Mouse (Mus musculus): Measurements from ENCODE around the gene Fev. TPM values are rescaled to one million over a fixed set of nuclear protein-coding genes. Genes with fewer than 3 reads are reported as not detected.

Gene Fev
- 7.0 and 7.6 TPM in 2 replicates for polyA plus RNA-seq (2016; fragmentation: Nextera tagmentation; extraction: Ambion mirVana)

DNA sequence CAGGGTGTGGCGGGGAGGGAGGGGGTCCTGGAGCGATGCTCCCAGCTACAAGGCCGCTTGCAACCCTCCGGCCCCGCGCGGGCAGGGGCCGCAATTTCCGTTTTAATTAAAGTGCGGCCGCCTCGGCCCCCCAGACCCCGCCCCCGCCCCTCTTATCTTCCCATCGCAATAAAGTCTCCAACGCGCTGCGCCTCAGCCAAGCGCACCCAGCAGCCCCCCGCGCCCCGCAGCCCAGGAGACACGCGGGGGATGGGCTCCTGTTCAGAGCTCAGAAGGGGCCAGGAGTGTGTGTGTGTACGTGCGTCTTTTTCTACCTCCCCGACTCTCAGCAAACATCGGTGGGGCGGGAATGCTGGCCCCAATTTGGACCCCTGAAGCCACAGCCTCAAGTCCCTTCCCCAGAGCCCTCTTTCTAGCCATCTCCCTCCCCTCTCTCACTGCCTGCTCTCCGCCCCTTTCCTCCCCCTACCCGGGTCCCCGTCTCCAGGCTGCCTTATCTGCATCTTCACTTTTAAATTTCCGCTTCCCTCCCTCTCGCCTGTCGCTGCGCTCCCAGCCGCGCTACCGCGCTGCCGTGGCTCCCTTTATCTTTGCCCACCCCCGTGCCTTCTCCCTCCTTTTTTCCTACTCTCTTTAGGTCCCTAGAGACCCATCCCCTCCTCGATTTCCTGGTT lies at the start of gene Fev:
Gene Fev, minus strand, starts transcription at position 51 of the 674 bp plus-strand sequence.
- Histone ChIP-seq H3K4me2 (replicated peaks) (peak within 1 kb of the TSS; percentile 48), H3K27me3 (peaks cover 98% of the 10 kb centered on the region), H3K4me1 (peaks cover 32% of the 10 kb centered on the region), H3K36me3 (no peaks in the 10 kb centered on the region), H3K9ac (peak within 1 kb of the TSS; percentile 27; the same call in 1 of the 2 replicates), H3K9me3 (replicated peaks) (no peaks in the 10 kb centered on the region), H3K4me3 (peak within 1 kb of the TSS; percentile 24), H3K27ac (no peak within 1 kb of the TSS)
- 1% methylated on average over 42 of the region's 43 CpGs for WGBS
- ATAC-seq (ENCODE audit: low FRiP score), result no peak

DNA sequence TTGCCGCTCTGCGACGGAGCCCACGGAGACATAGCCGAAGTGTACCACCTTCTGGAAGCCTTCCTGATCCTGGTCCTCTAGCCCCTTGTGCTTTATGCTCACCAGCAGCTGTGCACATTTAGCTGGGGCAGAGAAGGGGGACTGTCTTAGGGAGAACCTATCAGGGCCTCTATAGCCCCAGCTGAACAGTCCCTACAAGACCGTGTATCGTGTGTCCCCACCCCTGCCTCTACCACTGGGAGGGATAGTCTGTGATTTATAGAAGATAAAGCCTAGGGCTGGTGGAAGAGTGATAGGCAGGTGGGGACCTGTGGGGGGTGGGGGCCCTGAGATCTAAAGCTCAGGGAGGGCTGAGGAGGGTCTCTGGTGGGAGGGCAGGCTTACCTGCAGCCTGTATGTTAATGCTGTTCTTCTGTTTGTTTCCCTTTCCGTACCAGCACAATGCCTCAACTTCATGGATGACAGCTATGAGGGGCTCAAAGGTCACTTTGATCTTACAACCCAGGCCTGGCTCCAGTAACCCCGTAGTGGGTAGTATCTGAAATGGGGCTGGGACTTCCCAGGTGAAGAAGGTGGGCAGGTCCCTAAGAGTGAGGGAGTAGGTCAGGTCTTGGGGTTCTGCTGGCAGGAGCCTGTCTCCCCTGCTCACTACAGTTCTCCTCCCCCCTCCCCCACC lies 42.5 kb upstream of the Fev start:
- peaks cover 23% of the 10 kb centered on the region for H3K27me3 ChIP-seq
- no peak overlapping the region for H3K27ac ChIP-seq
- no peak overlapping the region for H3K9ac ChIP-seq
- WGBS, result 89% methylated on average over 9 of the region's 9 CpGs
- H3K4me1 ChIP-seq, result no peaks in the 10 kb centered on the region
- no peak overlapping the region for H3K4me2 ChIP-seq (replicated peaks)
- no peaks in the 10 kb centered on the region for H3K36me3 ChIP-seq
- H3K4me3 ChIP-seq, result no peak overlapping the region
- no peak for ATAC-seq (ENCODE audit: low FRiP score)
- no peaks in the 10 kb centered on the region for H3K9me3 ChIP-seq (replicated peaks)

DNA sequence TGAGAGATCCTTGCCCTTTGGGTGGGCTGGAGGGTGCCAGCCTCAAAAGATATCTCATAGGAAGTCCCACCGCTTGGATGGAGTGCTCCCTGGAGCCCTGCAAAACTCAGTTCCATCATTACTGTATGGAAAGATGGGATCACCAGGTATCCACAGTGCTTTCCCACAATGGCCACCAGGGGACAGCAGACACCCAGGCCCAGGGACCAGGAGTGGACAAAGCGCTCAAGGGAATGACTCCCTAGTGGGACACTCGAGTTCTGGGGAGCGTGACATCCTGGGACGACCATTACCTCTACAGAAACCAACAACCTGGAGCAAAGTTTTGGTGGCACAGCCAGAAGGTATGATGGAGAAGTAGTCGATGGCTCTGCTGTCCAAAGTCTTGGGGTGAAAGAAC lies 41.5 kb upstream of the Fev start:
- no peaks in the 10 kb centered on the region for H3K4me1 ChIP-seq
- no peak overlapping the region for H3K27ac ChIP-seq
- peaks cover 19% of the 10 kb centered on the region; the same call in 1 of the 2 replicates for H3K27me3 ChIP-seq
- H3K36me3 ChIP-seq, result no peaks in the 10 kb centered on the region
- H3K9me3 ChIP-seq (replicated peaks), result no peaks in the 10 kb centered on the region
- no peak overlapping the region for H3K4me3 ChIP-seq
- no peak for ATAC-seq (ENCODE audit: low FRiP score)
- H3K9ac ChIP-seq, result no peak overlapping the region
- WGBS, result 45% methylated on average over 6 of the region's 6 CpGs
- H3K4me2 ChIP-seq (replicated peaks), result no peak overlapping the region

GRCm38 (mm10) chr1:74924464-74924863 lies 39.2 kb upstream of the Fev start:
- ATAC-seq (ENCODE audit: low FRiP score), result no peak
- 71% methylated on average over 4 of the region's 4 CpGs for WGBS
- H3K27me3 ChIP-seq, result peaks cover 15% of the 10 kb centered on the region; the same call in 1 of the 2 replicates
- H3K4me2 ChIP-seq (replicated peaks), result no peak overlapping the region
- H3K4me3 ChIP-seq, result no peak overlapping the region
- no peaks in the 10 kb centered on the region for H3K36me3 ChIP-seq
- H3K9me3 ChIP-seq (replicated peaks), result no peaks in the 10 kb centered on the region
- H3K9ac ChIP-seq, result no peak overlapping the region
- H3K4me1 ChIP-seq, result no peaks in the 10 kb centered on the region
- H3K27ac ChIP-seq, result no peak overlapping the region

- Histone ChIP-seq H3K9me3 (replicated peaks) (no peaks in the 10 kb centered on the region), H3K4me2 (replicated peaks) (peak overlapping the region; percentile 30)
- 20% methylated on average over 13 of the region's 13 CpGs for WGBS
Measured at GRCm38 (mm10) chr1:74915706-74916105, 30.5 kb upstream of the Fev start.

GRCm38 (mm10) chr1:74902191-74902590 lies 17.0 kb upstream of the Fev start:
- Histone ChIP-seq H3K4me1 (peaks cover 24% of the 10 kb centered on the region), H3K4me3 (no peak overlapping the region), H3K27me3 (peaks cover 83% of the 10 kb centered on the region), H3K4me2 (replicated peaks) (no peak overlapping the region), H3K36me3 (no peaks in the 10 kb centered on the region), H3K9ac (no peak overlapping the region), H3K27ac (no peak overlapping the region), H3K9me3 (replicated peaks) (no peaks in the 10 kb centered on the region)
- no peak for ATAC-seq (ENCODE audit: low FRiP score)
- 30% methylated on average over 6 of the region's 6 CpGs for WGBS

More at GRCm38 (mm10) chr1:74915706-74916105, 30.5 kb upstream of the Fev start:
- Histone ChIP-seq H3K9ac (no peak overlapping the region), H3K27ac (no peak overlapping the region), H3K4me1 (no peaks in the 10 kb centered on the region), H3K4me3 (no peak overlapping the region), H3K27me3 (peaks cover 37% of the 10 kb centered on the region), H3K36me3 (no peaks in the 10 kb centered on the region)
- ATAC-seq (ENCODE audit: low FRiP score), result no peak

DNA sequence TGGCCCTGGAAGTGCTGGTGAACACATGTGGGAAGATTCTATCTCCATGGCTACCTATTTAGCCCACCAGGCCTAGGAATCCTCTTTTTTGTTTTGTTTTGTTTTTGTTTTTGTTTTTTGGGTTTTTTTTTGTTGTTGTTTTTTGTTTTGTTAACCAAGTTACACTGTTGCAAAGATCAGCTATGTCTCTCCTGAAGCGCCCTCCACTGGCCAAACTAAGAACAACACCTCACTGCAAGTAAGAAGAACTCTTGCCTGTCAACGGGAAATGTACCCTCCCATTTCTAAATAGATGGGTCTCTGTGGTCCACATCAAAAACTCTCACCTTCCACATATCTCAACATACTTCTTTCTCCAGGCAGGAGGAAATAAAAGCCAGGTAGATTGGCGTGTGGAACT lies 16.5 kb upstream of the Fev start:
- no peak for ATAC-seq (ENCODE audit: low FRiP score)
- peaks cover 88% of the 10 kb centered on the region for H3K27me3 ChIP-seq

GRCm38 (mm10) chr1:74900341-74901285 lies 15.4 kb upstream of the Fev start:
- Histone ChIP-seq H3K36me3 (no peaks in the 10 kb centered on the region), H3K27ac (no peak overlapping the region), H3K4me3 (peak overlapping the region; percentile 35), H3K4me1 (peaks cover 33% of the 10 kb centered on the region), H3K4me2 (replicated peaks) (peak overlapping the region; percentile 63), H3K27me3 (peaks cover 96% of the 10 kb centered on the region), H3K9ac (peak overlapping the region; percentile 43), H3K9me3 (replicated peaks) (no peaks in the 10 kb centered on the region)
- ATAC-seq (ENCODE audit: low FRiP score), result no peak
- 0% methylated on average over 59 of the region's 66 CpGs for WGBS

More for the DNA sequence above, 16.5 kb upstream of the Fev start:
- H3K36me3 ChIP-seq, result no peaks in the 10 kb centered on the region
- no peak overlapping the region for H3K9ac ChIP-seq
- H3K4me2 ChIP-seq (replicated peaks), result no peak overlapping the region
- H3K4me3 ChIP-seq, result no peak overlapping the region
- H3K9me3 ChIP-seq (replicated peaks), result no peaks in the 10 kb centered on the region
- peaks cover 24% of the 10 kb centered on the region for H3K4me1 ChIP-seq
- 0% methylated on average over 3 of the region's 3 CpGs for WGBS
- no peak overlapping the region for H3K27ac ChIP-seq

DNA sequence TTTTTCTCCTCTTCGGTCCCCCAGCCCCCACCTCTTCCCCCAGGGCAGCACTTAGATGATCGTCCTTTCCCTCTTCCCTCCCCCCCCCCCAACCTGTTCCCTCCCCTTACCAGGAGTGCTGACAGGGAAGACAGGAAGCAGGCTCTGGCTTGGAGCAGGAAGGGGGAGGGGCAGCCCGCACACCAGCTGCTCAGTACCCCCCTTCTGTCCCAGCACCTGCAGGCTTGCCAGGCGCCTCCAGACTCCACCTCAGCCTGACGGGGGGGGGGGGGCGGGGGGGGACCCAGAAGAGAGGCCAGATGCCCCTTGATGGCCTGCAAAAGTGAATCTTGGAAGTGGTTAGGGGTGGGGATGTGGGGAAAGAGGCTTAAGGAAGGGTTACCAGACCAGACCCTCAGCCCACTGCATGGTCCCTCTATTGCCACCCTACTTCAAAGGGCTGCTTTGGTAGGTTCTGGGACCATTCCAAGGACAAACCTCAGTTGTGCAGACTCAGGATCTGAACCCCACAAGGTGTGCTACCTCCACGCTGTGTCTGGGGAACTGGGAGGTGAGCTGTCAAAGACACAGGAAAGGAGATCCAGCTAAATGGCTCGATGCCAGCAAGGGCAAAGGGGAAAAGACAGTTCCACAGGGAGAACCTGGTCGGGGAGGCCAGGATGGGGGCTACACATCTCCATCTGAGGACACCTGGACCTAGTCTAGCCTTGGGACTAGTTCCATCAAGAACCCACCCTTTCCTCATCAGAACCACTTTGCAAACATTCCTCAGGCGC lies 13.6 kb upstream of the Fev start:
- Histone ChIP-seq H3K27ac (no peak overlapping the region), H3K36me3 (no peaks in the 10 kb centered on the region), H3K4me1 (peaks cover 38% of the 10 kb centered on the region), H3K4me3 (no peak overlapping the region), H3K27me3 (peaks cover 99% of the 10 kb centered on the region), H3K9me3 (replicated peaks) (no peaks in the 10 kb centered on the region), H3K9ac (no peak overlapping the region), H3K4me2 (replicated peaks) (no peak overlapping the region)
- 8% methylated on average over 8 of the region's 10 CpGs for WGBS
- ATAC-seq (ENCODE audit: low FRiP score), result no peak

- Histone ChIP-seq H3K4me3 (no peak overlapping the region), H3K4me2 (replicated peaks) (no peak overlapping the region), H3K9ac (no peak overlapping the region), H3K36me3 (no peaks in the 10 kb centered on the region), H3K27ac (no peak overlapping the region), H3K9me3 (replicated peaks) (no peaks in the 10 kb centered on the region), H3K4me1 (peaks cover 43% of the 10 kb centered on the region), H3K27me3 (peaks cover 99% of the 10 kb centered on the region)
- ATAC-seq (ENCODE audit: low FRiP score), result no peak
- under 1% methylated on average over 7 of the region's 7 CpGs for WGBS
Measured at GRCm38 (mm10) chr1:74897976-74898375, 12.8 kb upstream of the Fev start.

DNA sequence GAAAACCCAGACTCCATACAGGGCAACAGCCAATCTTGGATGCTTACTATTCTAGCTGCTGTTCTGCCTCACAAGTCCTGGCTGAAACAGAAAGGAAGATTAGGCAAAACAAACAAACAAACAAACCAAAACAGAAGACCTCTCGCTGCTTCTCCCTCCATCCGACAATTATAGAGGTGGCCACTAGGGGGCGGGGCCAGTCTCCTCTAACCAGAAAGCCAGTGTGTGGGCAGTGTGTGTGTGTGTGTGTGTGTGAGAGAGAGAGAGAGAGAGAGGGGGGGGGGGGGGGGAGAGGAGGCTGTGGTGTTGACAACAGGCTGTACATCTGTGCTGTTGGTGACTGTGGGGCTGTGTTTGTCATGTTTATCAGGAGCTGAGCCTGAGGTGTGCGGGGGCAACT lies 9.7 kb upstream of the Fev start:
- Histone ChIP-seq H3K36me3 (no peaks in the 10 kb centered on the region), H3K9me3 (replicated peaks) (no peaks in the 10 kb centered on the region), H3K9ac (no peak overlapping the region), H3K4me3 (no peak overlapping the region), H3K4me2 (replicated peaks) (no peak overlapping the region), H3K4me1 (peaks cover 40% of the 10 kb centered on the region), H3K27ac (no peak overlapping the region), H3K27me3 (peaks cover 99% of the 10 kb centered on the region)
- peak; percentile 44 for ATAC-seq (ENCODE audit: low FRiP score)
- 22% methylated on average over 4 of the region's 4 CpGs for WGBS

Measured in hindbrain, embryonic 12.5 days (tissue).